Mouse (Mus musculus): Measurements from ENCODE around the gene E030030I06Rik. TPM values are rescaled to one million over a fixed set of nuclear protein-coding genes. Genes with fewer than 3 reads are reported as not detected.
"Not testable (repeated sequence)": the region's sequence is repeated elsewhere in the genome, so short reads cannot be mapped to it uniquely, and the experiment has no call there.

The E030030I06Rik gene
- polyA plus RNA-seq, 1 experiment from 2014 or later = 16.1 TPM

GRCm38 (mm10) chr10:22154871-22155799 lies 6.1 kb upstream of the E030030I06Rik start:
- ATAC-seq (ENCODE audit: low read depth) (no peak), DNase-seq (ENCODE audit: low spot score) (no peak)
- H3K4me3 ChIP-seq (ENCODE audit: low read depth, low read length) = no peak overlapping the region
- no peaks in the 10 kb centered on the region; the same call in 1 of the 2 replicates for H3K4me1 ChIP-seq (ENCODE audit: control insufficient read depth, insufficient read depth, low read length)
- WGBS = 11% methylated on average over 3 of the region's 3 CpGs
- H3K27ac ChIP-seq (replicated peaks; ENCODE audit: low read depth, low read length) = no peak overlapping the region
- H3K27me3 ChIP-seq (replicated peaks; ENCODE audit: control insufficient read depth, insufficient read depth, low read length) = peaks cover 78% of the 10 kb centered on the region
- no peaks in the 10 kb centered on the region for H3K36me3 ChIP-seq (ENCODE audit: control insufficient read depth, insufficient read depth, low read length)
- H3K9me3 ChIP-seq (ENCODE audit: control insufficient read depth, low read length) = no peaks in the 10 kb centered on the region
- H3K9ac ChIP-seq (ENCODE audit: low read depth, low read length) = no peak overlapping the region
- no peak overlapping the region for H3K4me2 ChIP-seq (ENCODE audit: low read depth, low read length)

- not testable (repeated sequence) for H3K4me1 ChIP-seq (ENCODE audit: control insufficient read depth, insufficient read depth, low read length); H3K36me3 ChIP-seq (ENCODE audit: control insufficient read depth, insufficient read depth, low read length); H3K9me3 ChIP-seq (ENCODE audit: control insufficient read depth, low read length); H3K9ac ChIP-seq (ENCODE audit: low read depth, low read length); DNase-seq (ENCODE audit: low spot score); H3K27ac ChIP-seq (replicated peaks; ENCODE audit: low read depth, low read length); ATAC-seq (ENCODE audit: low read depth)
- peaks cover 73% of the 10 kb centered on the region for H3K27me3 ChIP-seq (replicated peaks; ENCODE audit: control insufficient read depth, insufficient read depth, low read length)
- peak overlapping the region; percentile 35 for H3K4me3 ChIP-seq (ENCODE audit: low read depth, low read length)
- H3K4me2 ChIP-seq (ENCODE audit: low read depth, low read length) = peak overlapping the region; percentile 51
- WGBS = under 1% methylated on average over 38 of the region's 38 CpGs
Observed at GRCm38 (mm10) chr10:22154127-22154526, 5.1 kb upstream of the E030030I06Rik start.

GRCm38 (mm10) chr10:22153147-22153690 lies 4.1 kb upstream of the E030030I06Rik start:
- not testable (repeated sequence) for H3K27ac ChIP-seq (replicated peaks; ENCODE audit: low read depth, low read length); ATAC-seq (ENCODE audit: low read depth); H3K36me3 ChIP-seq (ENCODE audit: control insufficient read depth, insufficient read depth, low read length); DNase-seq (ENCODE audit: low spot score); H3K4me2 ChIP-seq (ENCODE audit: low read depth, low read length); H3K4me3 ChIP-seq (ENCODE audit: low read depth, low read length); H3K9me3 ChIP-seq (ENCODE audit: control insufficient read depth, low read length); H3K4me1 ChIP-seq (ENCODE audit: control insufficient read depth, insufficient read depth, low read length); H3K9ac ChIP-seq (ENCODE audit: low read depth, low read length)
- 6% methylated on average over 6 of the region's 7 CpGs for WGBS
- peaks cover 64% of the 10 kb centered on the region for H3K27me3 ChIP-seq (replicated peaks; ENCODE audit: control insufficient read depth, insufficient read depth, low read length)

- H3K9ac ChIP-seq (ENCODE audit: low read depth, low read length); H3K36me3 ChIP-seq (ENCODE audit: control insufficient read depth, insufficient read depth, low read length); H3K4me1 ChIP-seq (ENCODE audit: control insufficient read depth, insufficient read depth, low read length); H3K4me2 ChIP-seq (ENCODE audit: low read depth, low read length); H3K9me3 ChIP-seq (ENCODE audit: control insufficient read depth, low read length); DNase-seq (ENCODE audit: low spot score); H3K27ac ChIP-seq (replicated peaks; ENCODE audit: low read depth, low read length); ATAC-seq (ENCODE audit: low read depth): not testable (repeated sequence)
- WGBS = 3% methylated on average over 11 of the region's 11 CpGs
- H3K27me3 ChIP-seq (replicated peaks; ENCODE audit: control insufficient read depth, insufficient read depth, low read length) = peaks cover 53% of the 10 kb centered on the region
- H3K4me3 ChIP-seq (ENCODE audit: low read depth, low read length) = 0 out of 2 replicates have a peak overlapping the region, but pooled peaks have one; percentile 24
Observed at GRCm38 (mm10) chr10:22151863-22152640, 3.0 kb upstream of the E030030I06Rik start.

GRCm38 (mm10) chr10:22151056-22151862 lies 2.2 kb upstream of the E030030I06Rik start:
- not testable (repeated sequence) for H3K9me3 ChIP-seq (ENCODE audit: control insufficient read depth, low read length); DNase-seq (ENCODE audit: low spot score); ATAC-seq (ENCODE audit: low read depth); H3K27ac ChIP-seq (replicated peaks; ENCODE audit: low read depth, low read length); H3K36me3 ChIP-seq (ENCODE audit: control insufficient read depth, insufficient read depth, low read length); H3K9ac ChIP-seq (ENCODE audit: low read depth, low read length); H3K4me1 ChIP-seq (ENCODE audit: control insufficient read depth, insufficient read depth, low read length)
- Histone ChIP-seq H3K4me3 (ENCODE audit: low read depth, low read length) (peak overlapping the region; percentile 24), H3K27me3 (replicated peaks; ENCODE audit: control insufficient read depth, insufficient read depth, low read length) (peaks cover 45% of the 10 kb centered on the region), H3K4me2 (ENCODE audit: low read depth, low read length) (peak overlapping the region; percentile 94)
- WGBS = under 1% methylated on average over 47 of the region's 55 CpGs

GRCm38 (mm10) chr10:22150593-22150992 lies 1.5 kb upstream of the E030030I06Rik start:
- Histone ChIP-seq H3K4me3 (ENCODE audit: low read depth, low read length) (peak overlapping the region; percentile 68), H3K27me3 (replicated peaks; ENCODE audit: control insufficient read depth, insufficient read depth, low read length) (peaks cover 39% of the 10 kb centered on the region), H3K9ac (ENCODE audit: low read depth, low read length) (no peak overlapping the region), H3K4me1 (ENCODE audit: control insufficient read depth, insufficient read depth, low read length) (no peaks in the 10 kb centered on the region; the same call in 1 of the 2 replicates), H3K27ac (replicated peaks; ENCODE audit: low read depth, low read length) (no peak overlapping the region), H3K4me2 (ENCODE audit: low read depth, low read length) (peak overlapping the region; percentile 94), H3K9me3 (ENCODE audit: control insufficient read depth, low read length) (no peaks in the 10 kb centered on the region), H3K36me3 (ENCODE audit: control insufficient read depth, insufficient read depth, low read length) (no peaks in the 10 kb centered on the region)
- 1% methylated on average over 27 of the region's 27 CpGs for WGBS
- ATAC-seq (ENCODE audit: low read depth) = no peak
- no peak for DNase-seq (ENCODE audit: low spot score)

- no peaks in the 10 kb centered on the region for H3K9me3 ChIP-seq (ENCODE audit: control insufficient read depth, low read length)
- H3K36me3 ChIP-seq (ENCODE audit: control insufficient read depth, insufficient read depth, low read length) = no peaks in the 10 kb centered on the region
- no peak overlapping the region for H3K27ac ChIP-seq (replicated peaks; ENCODE audit: low read depth, low read length)
- ATAC-seq (ENCODE audit: low read depth) = no peak
- H3K4me3 ChIP-seq (ENCODE audit: low read depth, low read length) = peak overlapping the region; percentile 68
- no peaks in the 10 kb centered on the region; the same call in 1 of the 2 replicates for H3K4me1 ChIP-seq (ENCODE audit: control insufficient read depth, insufficient read depth, low read length)
- DNase-seq (ENCODE audit: low spot score) = no peak
- peak overlapping the region; percentile 94 for H3K4me2 ChIP-seq (ENCODE audit: low read depth, low read length)
- H3K9ac ChIP-seq (ENCODE audit: low read depth, low read length) = peak overlapping the region; percentile 77
- H3K27me3 ChIP-seq (replicated peaks; ENCODE audit: control insufficient read depth, insufficient read depth, low read length) = peaks cover 32% of the 10 kb centered on the region
- 1% methylated on average over 39 of the region's 50 CpGs for WGBS
Observed at GRCm38 (mm10) chr10:22149691-22150465, 808 bp upstream of the E030030I06Rik start.
